Mouse (Mus musculus) G1E-ER4 (cell line): Measurements from ENCODE around the gene Scamp5. TPM values are rescaled to one million over a fixed set of nuclear protein-coding genes. Genes with fewer than 3 reads are reported as not detected.

Source experiments
- GATA1 ChIP-seq: IDR thresholded peaks from one replicate; pipeline ENCODE4 v1.8.0; 2012; ENCODE audit warnings: low read length, inconsistent platforms
- polyA plus RNA-seq: library from polyadenylated mRNA; stranded (reverse); fragments of >175 nt; gene quantifications from 2 replicates; pipeline ENCODE4 v1.2.3, GENCODE M21; 2012

Scamp5 gene
- polyA plus RNA-seq, 1 experiment = 0.11 TPM

DNA sequence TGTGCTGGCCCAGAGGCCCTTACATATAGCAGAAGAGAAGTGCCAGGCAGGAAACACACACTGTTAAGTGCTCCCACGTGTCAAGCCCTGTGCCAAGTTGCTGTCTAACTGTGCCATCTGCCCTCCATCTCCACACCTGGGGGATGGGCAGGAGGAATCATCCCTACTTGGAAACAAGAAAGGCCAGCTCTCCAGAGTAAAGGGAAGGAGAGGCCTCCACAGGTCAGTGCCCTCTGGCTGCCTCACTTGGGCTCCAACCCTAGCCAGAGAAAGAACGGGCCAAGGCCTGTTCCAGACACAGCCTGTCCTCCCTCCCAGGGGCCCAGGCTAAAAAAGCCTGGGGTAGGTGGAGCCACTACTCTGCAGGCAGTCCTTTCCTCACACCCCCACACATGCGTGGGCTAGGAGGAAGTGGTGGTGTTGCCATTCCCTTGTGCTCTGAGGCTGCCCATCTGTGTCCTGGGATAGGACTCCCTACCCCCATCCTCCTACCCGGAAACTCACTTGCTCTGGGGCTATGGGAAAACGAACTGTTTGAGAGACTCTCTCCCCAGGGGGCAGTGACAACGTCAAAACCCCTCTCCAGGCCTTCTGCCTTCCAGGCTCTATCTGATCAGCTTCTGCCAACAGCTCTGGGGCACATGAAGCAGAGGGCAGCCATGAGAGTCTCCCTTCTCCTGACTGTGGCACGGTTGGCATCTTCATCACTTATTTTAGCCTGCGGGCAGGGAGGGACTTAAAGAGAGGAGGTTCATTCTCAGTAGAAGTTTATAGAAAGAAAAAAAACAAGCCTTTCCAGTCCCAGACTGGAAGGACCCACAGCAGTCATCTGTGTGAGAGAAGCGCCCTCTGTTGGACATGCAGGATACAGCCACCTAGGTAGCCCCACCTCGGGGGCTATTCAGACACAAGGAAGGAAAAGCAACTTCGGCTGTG lies 34.5 kb downstream of the Scamp5 start:
- TF ChIP-seq GATA1 = no peak

DNA sequence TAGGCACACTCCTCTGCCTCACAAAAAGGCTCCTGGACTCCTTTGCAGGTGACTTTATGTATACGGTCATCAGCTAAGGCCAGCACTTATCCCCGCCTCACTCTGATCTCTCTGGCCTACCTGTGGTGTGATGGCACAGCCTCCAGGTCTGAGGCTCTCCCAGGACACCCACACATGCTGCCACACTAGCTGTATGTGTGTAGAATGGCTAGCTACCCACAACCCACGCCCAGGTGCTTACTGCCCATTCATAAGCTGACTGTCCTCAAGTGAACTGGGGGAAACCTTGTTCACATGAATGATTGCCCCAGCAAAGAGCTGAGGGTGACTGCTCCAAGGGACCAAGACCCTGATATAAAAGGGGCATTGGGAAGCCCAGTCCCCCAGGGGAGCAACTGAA lies 35.4 kb downstream of the Scamp5 start:
- TF ChIP-seq GATA1 = no peak

DNA sequence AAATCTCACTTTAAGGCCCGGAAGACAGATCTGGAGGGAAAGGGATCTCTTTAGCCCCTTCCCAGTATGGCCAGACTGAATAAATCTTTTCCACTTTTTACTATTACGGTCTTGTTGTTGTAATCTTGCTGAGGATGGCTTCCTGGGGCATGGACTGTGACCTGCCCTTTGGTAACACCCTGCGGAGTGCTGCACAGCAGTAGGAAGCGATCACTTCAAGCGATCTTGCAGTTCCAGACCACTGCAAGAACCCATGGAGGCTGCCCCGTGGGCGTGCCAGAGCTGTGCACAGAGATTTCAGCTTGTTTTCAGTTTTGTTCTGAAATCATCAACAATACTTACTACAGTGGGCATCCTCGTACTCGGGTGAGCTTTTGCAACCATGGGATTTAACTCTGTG lies 36.7 kb downstream of the Scamp5 start:
- TF ChIP-seq GATA1 = no peak

DNA sequence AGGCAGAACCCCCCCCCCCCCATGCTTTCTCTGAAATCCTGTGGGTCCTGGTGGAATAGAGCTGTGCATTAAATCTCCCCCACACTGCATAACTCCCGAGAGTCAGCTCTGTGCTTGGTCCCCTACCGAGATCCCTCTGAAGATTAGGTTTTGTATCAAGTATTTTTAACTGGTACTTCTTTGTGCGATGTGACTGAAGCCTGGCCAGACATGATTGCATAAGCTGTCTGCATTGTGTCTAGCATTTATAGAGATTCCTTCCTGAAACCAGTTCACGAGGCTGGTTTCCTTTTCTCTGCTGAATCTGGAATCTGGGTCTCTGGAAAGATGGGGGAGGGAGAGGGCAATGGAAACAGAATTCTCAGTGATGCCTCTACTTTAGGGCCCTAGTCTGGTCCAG lies 39.5 kb downstream of the Scamp5 start:
- no peak for TF ChIP-seq GATA1

DNA sequence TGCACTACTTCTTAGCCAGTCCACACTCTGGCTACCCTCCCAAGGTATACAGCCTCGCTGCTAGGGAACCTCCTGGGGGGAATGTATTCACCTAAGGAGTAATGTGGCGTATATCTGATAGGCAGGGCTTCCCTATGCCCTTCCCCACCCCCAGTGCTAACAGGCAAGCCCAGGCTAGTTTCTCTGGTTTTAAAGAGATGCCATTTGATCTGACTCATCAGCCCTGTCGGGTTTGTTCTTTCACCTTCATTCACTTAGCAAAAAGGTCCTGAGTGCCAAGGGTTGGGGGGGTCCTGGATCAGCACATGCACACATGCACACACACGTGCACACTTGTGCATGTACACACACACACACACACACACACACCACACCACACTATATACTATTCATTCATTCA lies 39.9 kb downstream of the Scamp5 start:
- TF ChIP-seq GATA1 = no peak

DNA sequence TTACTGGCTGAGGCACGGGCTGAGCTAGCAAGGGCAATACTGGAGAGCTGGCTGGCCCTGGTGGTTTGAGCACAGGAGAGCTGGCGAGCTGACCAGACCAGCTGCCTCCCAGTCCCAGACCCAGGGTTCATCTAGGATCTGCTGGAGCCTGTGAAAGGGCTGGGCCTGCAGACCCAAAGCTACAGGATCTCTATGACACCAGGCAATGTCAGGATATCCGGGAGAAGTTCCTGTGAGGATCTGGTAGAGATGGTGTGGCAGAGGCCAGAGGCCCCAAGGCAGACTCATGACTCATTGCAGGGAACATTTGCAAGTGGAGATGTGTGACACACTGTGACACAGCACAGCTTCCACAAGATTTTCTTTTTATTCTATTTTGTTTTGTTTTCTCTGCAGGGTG lies 42.7 kb downstream of the Scamp5 start:
- TF ChIP-seq GATA1 = no peak

DNA sequence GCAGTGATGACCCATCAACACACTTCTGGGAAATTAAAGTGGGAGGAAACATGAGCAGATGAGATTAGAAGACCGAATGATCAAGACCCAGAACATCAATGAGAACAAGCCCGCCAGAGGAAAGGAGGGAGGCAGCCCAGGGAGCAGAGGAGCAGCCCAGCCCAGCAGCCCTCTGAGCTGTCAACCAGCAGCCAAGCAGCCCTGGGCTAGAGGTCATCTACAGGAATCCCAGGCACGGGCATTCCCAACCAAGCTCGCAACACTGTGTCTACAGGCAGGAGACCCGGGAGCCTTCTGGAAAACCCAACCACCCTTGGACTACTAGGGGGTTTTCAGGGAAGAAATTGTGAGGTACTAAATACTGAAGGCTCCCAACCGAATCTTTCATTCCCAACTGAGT lies 43.8 kb downstream of the Scamp5 start:
- no peak for TF ChIP-seq GATA1

DNA sequence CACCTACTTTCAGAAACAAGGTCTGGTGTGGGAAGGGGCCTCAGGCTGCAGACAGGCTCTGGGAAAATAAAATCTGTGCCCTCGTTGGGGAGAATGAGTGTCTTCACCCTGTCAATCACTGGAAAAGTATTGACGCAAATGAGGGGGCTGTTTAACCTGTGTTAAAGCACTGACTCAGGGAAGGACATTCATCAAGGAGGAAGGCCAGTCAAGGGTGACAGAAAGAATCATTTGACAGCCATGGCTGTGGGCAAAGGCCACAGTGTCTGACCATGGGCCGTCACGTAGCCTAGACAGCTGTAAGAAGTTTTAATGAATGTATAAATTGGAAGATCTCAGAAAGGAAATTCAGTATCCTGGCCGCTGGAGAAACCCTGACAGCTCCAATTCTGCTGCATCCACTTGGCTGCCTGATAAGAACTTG lies 46.2 kb downstream of the Scamp5 start:
- no peak for TF ChIP-seq GATA1

DNA sequence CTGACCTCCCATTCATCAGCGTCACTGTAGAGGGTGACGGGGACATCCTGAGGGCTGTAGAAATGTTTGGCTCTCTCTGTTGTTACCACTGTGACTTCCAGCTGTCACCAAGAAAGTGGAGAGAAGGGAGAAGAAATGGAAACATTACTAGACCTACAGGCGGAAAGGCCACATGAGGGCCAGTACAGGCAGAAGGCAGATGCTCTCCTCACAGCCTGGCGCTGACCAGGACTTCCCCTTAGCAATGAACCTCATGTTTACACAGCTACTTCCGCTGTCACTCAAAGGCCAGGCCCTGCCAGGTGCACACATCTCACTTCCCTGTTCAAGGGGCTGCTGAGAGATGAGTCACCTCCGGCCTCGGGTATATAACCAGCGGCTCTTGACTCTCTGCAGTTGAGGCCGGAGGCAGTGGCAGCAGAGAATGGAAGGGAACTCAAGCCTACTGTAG lies 46.7 kb downstream of the Scamp5 start:
- no peak for TF ChIP-seq GATA1

DNA sequence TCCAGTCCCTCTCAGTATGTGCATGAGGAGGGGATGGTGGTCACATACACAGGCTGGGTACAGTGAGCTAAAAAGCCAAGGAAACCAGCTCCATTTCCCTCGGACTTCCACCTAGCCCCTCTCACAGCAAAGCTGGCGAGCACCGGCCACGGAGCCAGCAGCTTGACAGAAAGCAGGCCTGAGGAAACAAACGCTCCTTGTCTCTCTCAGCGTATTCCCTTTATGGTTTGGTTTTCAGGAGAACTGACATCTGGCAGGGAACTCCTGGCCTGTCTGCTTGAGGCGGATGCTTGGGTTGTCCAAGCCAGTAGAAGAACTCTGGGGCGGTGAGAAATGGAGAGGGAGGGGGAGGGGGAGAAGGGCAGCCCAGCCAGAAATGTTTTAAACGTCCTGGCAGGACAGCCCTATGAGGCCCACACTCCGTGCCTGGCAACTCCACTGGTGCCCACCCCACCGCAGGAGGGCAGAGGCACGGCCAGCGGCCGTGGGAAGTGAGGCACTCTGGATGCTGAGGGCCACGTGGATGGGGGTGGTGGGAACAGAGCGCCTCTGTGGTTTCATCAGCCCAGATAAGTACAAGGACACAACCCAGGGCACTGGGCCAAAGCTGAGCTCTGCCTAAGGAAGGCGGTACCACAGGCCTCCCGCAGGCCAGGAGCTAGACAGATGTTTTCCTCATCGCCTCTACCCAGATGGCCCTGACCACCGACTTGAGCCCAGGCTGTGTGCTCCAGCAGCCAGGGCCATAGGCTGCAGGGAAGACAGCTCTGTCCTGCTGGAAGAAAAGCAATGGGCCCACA lies 47.3 kb downstream of the Scamp5 start:
- TF ChIP-seq GATA1 = no peak

DNA sequence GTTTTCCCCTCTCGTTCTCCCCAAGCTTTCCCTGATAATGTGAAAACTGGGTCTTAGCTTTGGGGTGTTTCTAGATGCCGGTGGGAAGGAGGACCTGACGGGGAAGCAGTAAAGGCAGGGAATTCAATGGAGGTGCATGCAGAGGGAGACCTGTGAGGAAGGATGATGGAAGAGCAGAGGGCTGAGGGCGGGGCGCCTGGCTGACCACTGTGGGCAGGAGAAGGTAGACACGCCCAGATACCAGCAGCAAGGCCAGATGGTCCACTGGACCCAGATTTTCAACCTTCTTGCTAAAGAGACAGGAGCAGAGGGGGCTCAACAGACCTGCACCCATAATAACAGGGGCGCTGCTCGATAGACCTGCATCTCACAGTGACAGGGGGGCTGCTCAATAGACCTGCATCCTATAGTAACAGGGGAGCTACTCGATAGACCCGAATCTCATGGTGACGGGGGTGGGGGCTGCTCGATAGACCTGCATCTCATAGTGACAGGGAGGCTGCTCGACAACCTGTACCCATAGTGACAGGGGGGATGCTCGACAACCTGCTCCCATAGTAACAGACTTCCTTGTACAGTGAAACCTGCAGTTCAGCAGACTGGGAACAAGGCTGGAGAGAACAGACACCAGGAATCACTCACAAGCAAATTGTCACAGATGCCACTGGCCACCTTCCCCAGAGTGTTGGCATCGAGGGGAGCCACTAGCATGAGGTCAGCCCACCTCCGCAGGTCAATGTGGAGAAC lies 48.2 kb downstream of the Scamp5 start:
- no peak for TF ChIP-seq GATA1

DNA sequence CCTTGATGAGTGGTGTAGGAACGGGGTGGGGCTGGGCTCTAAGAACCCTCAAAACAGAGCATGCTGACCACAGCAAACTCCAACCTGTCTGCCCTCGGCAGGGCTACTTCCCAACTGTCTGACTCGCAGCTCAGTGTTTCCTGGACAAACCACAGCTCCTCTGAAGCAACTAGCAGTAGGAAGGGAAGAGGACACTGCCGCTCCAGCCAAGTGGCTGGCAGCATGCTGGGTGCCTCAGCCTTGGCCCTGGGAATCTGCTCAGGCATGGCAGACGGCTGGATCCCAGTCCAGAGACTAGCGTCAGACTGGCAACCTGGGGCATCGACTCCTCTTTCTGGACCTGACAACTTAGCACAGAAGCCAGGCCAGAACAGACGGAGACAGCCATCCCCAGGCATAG lies 50.5 kb downstream of the Scamp5 start:
- TF ChIP-seq GATA1 = no peak

DNA sequence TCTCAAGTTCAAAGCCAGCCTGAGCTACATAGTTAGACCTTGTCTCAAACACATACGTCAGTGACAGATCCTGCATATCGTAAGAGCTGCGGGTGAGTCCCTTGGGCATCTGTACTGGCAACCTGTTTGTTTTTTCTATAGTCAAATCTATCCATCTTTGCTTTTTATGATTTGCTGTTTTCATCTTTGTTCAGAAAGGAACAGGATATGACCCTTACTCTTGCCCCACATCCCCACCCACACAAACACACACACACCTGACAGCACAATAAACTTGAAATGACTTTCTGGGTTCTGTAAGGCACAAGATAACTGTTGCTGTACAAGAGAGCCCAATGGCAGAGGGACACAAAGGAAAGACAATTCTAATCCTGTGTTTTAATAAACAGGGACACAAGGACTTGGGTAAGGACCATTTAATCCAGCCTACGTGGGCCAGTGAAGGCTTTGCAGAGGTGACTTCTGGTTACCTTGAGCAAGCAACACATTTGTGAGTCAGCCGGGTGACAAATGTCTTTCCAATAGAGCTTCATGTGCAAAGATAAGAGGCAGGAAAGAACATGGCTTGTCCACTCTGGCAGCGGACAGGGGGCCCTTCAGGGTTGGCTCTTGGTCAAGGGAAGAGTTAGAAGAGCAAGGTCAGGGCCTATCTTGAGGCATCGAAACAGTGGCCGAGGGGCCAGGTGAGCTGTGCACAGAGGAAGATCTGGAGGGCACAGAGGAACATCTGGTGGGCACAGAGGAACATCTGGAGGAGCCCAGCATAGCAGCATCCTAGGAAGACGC lies 60.5 kb downstream of the Scamp5 start:
- no peak for TF ChIP-seq GATA1

DNA sequence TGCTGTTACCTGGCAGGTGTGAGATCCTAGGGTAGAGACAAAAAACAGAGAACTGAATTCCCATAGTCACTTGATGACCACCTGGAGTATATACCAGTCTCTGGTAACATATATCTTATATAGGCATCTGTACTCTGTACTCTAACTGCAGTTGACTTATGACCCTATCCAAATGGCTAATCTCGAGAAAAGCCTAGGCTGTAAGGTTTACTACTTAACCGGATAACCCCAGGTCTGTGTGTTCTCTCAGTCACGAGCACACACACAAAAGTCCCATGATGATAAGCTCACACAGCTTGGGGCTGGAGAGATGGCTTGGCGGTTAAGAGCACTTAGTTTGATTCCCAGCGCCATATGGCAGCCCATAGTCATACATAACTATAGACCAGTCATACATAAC lies 61.5 kb downstream of the Scamp5 start:
- no peak for TF ChIP-seq GATA1

DNA sequence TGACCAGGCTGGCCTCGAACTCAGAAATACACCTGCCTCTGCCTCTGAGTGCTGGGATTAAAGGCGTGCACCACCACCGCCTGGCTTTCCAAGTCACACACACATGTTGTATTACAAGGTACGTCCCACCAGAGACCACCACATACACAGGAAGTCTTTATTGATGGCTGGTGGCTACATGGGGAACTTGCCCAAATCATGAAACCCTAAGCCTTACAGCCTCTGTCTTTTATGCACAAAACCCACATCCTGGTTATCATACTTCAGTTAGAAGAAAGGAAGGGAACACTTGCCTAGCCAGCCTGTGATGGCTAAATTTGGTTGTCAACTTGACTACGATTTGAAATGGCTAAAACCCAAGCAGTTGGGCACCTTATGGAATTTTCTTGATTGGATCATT lies 63.8 kb downstream of the Scamp5 start:
- TF ChIP-seq GATA1 = no peak
